Mouse (Mus musculus): ENCODE results near the gene Snd1.

DNA sequence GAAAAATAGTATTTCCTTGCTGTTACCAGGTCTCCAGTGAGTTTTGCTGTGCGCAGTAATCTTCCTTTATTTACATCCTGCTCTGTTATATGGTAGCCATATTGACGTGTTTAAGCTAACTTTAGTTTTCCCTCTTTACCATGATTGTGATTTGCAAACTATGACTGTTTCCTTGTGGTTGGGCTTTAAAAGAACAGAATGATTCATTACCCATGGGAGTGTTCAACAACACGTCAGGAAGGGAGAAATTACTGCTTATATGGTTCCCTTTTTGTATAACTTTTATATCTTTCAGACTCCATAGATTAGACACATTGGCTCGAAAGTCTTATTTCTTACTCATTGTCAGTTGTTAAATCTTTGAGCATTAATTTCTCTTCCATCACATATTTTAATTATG is 138.5 kb downstream of the Snd1 start:
- no peak for TF ChIP-seq GATA1 (IDR thresholded peaks at IDR 0.05; ENCODE audit: borderline replicate concordance, low read length)
- no peak for TF ChIP-seq FLI1 (IDR thresholded peaks at IDR 0.05; ENCODE audit: low read length)
